Mouse (Mus musculus): Measurements from ENCODE around the gene Epha7.

DNA sequence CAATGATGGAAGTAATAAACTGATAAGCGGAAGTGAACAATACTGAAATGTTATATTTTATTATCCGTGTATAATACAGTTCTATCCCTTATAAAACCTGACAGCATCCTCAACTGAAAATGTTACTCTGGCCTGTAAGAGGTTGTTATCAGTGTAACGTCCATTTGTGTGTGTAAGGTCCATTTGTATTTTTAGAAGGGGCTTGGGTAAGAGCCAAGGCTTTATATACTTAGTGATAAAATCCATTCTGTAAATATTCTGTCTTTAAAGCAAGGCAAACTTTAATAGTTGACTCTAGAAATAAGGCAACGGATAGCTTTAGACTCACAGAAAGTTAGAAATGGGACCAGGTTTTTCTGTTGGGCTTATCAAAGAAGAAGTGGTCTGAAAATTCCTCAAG, 113.1 kb downstream of the Epha7 start:
- TF ChIP-seq CTCF (IDR thresholded peaks at IDR 0.05; ENCODE audit: extremely low read depth, insufficient read depth, insufficient read length, insufficient replicate concordance), result no peak
- TF ChIP-seq POLR2A (IDR thresholded peaks at IDR 0.05; ENCODE audit: low read depth, low read length), result no peak
